Mouse (Mus musculus): ENCODE data around the gene Hist1h2bn. TPM values are rescaled to one million over a fixed set of nuclear protein-coding genes. Genes with fewer than 3 reads are reported as not detected.
A peak's percentile ranks its signal among the peaks of the same experiment; 100 is the strongest.
"Not testable (repeated sequence)": the region's sequence is repeated elsewhere in the genome, so short reads cannot be mapped to it uniquely, and the experiment has no call there.

Gene Hist1h2bn
- polyA plus RNA-seq, 1 experiment: 213 TPM

DNA sequence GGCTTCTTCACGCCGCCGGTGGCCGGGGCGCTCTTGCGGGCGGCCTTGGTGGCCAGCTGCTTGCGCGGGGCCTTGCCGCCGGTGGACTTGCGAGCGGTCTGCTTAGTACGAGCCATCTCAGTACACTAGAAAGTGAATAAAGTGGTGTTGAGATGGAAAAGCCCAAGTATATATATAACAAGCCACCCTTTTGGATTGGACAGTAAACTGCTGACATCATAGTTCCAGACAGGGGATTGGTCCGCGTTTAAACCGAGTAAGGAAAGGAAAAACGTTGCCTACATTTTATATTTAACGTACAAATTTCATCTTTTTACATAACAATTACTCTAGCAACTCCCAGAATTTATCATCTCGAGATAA lies 29.3 kb downstream of the Hist1h2bn start, which contains the start of gene Hist1h3i:
Hist1h3i (minus strand) TSS at position 116 of the 363 bp plus-strand sequence.
- WGBS: under 1% methylated on average over 17 of the region's 20 CpGs
- H3K36me3 ChIP-seq (ENCODE audit: control insufficient read depth, insufficient read depth, low read length): no peaks in the 10 kb centered on the region
- H3K27ac ChIP-seq (ENCODE audit: control insufficient read depth, insufficient read depth, low read length): peak within 1 kb of the TSS; percentile 96
- peak; percentile 65 for DNase-seq
- TF ChIP-seq POLR2A (IDR thresholded peaks at IDR 0.05; ENCODE audit: control insufficient read depth, extremely low read depth, insufficient read depth, low read length, poor library complexity) (0 out of 2 replicates have a peak, but pooled peaks have one; percentile 5), CTCF (IDR thresholded peaks at IDR 0.05; ENCODE audit: borderline replicate concordance, control insufficient read depth, extremely low read depth, insufficient read depth, low read length, poor library complexity) (no peak)
- H3K4me1 ChIP-seq (replicated peaks; ENCODE audit: control insufficient read depth, insufficient read depth, low read length): peaks cover 14% of the 10 kb centered on the region
- H3K27me3 ChIP-seq (ENCODE audit: control insufficient read depth, insufficient read depth, low read length): no peaks in the 10 kb centered on the region
- peak within 1 kb of the TSS; percentile 61 for H3K4me3 ChIP-seq (ENCODE audit: control insufficient read depth, insufficient read depth, low read length)

GRCm38 (mm10) chr13:21783734-21784161 lies 29.8 kb downstream of the Hist1h2bn start:
- peak; percentile 41 for DNase-seq
- H3K4me3 ChIP-seq (ENCODE audit: control insufficient read depth, insufficient read depth, low read length): no peak overlapping the region
- TF ChIP-seq CTCF (IDR thresholded peaks at IDR 0.05; ENCODE audit: borderline replicate concordance, control insufficient read depth, extremely low read depth, insufficient read depth, low read length, poor library complexity) (no peak), POLR2A (IDR thresholded peaks at IDR 0.05; ENCODE audit: control insufficient read depth, extremely low read depth, insufficient read depth, low read length, poor library complexity) (no peak)
- no peaks in the 10 kb centered on the region for H3K27me3 ChIP-seq (ENCODE audit: control insufficient read depth, insufficient read depth, low read length)
- 14% methylated on average over 9 of the region's 9 CpGs for WGBS
- H3K36me3 ChIP-seq (ENCODE audit: control insufficient read depth, insufficient read depth, low read length): no peaks in the 10 kb centered on the region
- H3K27ac ChIP-seq (ENCODE audit: control insufficient read depth, insufficient read depth, low read length): peak overlapping the region; percentile 78
- H3K4me1 ChIP-seq (replicated peaks; ENCODE audit: control insufficient read depth, insufficient read depth, low read length): peaks cover 14% of the 10 kb centered on the region

DNA sequence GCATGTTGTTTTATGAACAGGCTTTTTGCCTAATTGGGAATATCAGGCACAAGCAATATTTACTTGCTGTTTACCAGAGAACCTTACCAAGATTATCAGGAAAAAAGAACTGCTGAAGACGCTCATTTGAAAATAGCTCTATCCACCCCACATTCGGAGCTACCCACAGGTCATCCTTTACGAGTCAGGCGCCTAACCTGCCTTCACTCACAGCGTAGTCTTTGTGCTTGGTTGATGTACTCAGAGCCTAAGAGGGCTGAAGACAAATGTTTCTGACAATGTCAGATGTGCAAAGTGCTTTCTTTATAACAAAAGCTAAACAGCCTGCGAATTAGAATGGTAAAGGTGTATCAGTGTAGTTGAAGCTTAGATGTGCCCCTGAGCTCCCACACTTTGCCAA lies 30.4 kb downstream of the Hist1h2bn start:
- Histone ChIP-seq H3K27me3 (ENCODE audit: control insufficient read depth, insufficient read depth, low read length) (no peaks in the 10 kb centered on the region), H3K27ac (ENCODE audit: control insufficient read depth, insufficient read depth, low read length) (peak overlapping the region; percentile 78), H3K4me3 (ENCODE audit: control insufficient read depth, insufficient read depth, low read length) (no peak overlapping the region), H3K4me1 (replicated peaks; ENCODE audit: control insufficient read depth, insufficient read depth, low read length) (peaks cover 14% of the 10 kb centered on the region), H3K36me3 (ENCODE audit: control insufficient read depth, insufficient read depth, low read length) (no peaks in the 10 kb centered on the region)
- no peak for TF ChIP-seq POLR2A (IDR thresholded peaks at IDR 0.05; ENCODE audit: control insufficient read depth, extremely low read depth, insufficient read depth, low read length, poor library complexity)
- no peak for DNase-seq
- WGBS: 80% methylated on average over 6 of the region's 6 CpGs

DNA sequence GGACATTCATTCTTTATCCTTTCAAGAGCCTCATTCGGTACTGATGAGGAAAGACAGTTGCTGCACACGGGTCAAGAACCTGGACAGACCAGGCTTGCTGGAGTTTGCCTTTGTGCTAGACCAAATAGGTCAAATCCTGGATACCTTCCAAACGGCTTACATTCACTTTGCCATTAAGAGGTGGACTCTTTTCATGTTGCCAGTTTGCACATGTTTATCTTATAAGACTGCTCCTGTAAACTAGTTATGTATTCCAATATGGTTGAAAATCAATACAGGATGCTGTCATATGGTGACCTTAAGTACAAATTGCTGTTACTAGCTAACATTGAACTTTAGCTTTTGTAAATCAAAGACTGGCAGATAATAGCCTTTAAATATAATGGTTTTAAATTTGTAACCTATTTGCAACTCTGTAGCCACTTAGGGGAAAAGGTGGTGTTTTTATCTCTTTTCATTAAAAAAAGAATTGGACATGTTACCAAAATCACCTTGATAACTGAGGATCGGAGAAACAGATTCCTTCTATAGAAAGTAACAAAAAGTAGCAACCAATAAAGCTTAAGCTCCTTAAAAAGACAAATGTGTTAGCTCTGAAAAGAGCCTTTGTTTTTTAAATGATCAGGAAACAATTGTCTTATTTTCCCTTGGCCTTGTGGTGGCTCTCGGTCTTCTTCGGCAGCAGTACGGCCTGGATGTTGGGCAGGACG lies 32.4 kb downstream of the Hist1h2bn start:
- peak overlapping the region; percentile 89 for H3K27ac ChIP-seq (ENCODE audit: control insufficient read depth, insufficient read depth, low read length)
- peak overlapping the region; percentile 47 for H3K4me3 ChIP-seq (ENCODE audit: control insufficient read depth, insufficient read depth, low read length)
- no peak for TF ChIP-seq POLR2A (IDR thresholded peaks at IDR 0.05; ENCODE audit: control insufficient read depth, extremely low read depth, insufficient read depth, low read length, poor library complexity)
- no peak for TF ChIP-seq CTCF (IDR thresholded peaks at IDR 0.05; ENCODE audit: borderline replicate concordance, control insufficient read depth, extremely low read depth, insufficient read depth, low read length, poor library complexity)
- H3K27me3 ChIP-seq (ENCODE audit: control insufficient read depth, insufficient read depth, low read length): no peaks in the 10 kb centered on the region
- H3K4me1 ChIP-seq (replicated peaks; ENCODE audit: control insufficient read depth, insufficient read depth, low read length): peaks cover 8% of the 10 kb centered on the region
- WGBS: 20% methylated on average over 8 of the region's 8 CpGs
- no peak for DNase-seq
- no peaks in the 10 kb centered on the region for H3K36me3 ChIP-seq (ENCODE audit: control insufficient read depth, insufficient read depth, low read length)

DNA sequence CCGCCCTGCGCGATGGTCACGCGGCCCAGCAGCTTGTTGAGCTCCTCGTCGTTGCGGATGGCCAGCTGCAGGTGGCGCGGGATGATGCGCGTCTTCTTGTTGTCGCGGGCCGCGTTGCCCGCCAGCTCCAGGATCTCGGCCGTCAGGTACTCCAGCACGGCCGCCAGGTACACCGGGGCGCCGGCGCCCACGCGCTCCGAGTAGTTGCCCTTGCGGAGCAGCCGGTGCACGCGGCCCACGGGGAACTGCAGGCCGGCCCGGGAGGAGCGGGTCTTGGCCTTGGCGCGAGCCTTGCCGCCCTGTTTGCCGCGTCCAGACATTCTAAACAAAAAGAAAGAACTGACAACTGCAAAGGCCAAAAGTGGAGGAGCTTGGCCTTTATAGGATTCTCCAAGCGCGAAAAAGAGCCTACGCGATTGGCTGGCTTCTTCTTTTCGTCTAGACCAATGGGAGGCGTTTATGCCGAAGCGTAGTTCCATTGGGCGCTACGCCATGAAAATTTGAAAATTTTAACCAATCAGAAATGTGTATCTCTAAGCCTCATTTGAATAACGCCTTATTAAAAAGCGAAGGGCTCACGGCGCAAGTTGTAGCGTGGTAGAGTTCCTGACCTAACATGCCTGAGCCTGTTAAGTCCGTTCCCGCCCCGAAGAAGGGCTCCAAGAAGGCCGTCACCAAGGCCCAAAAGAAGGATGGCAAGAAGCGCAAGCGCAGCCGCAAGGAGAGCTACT lies 33.1 kb downstream of the Hist1h2bn start, which contains the start of the genes Hist1h2an and Hist1h2bp:
Hist1h2an (minus strand) TSS at position 320 of the 731 bp plus-strand sequence.
Hist1h2bp (plus strand) TSS at position 563 of the 731 bp plus-strand sequence.
- H3K27me3 ChIP-seq (ENCODE audit: control insufficient read depth, insufficient read depth, low read length); H3K4me1 ChIP-seq (replicated peaks; ENCODE audit: control insufficient read depth, insufficient read depth, low read length); H3K36me3 ChIP-seq (ENCODE audit: control insufficient read depth, insufficient read depth, low read length): not testable (repeated sequence)
- Histone ChIP-seq H3K27ac (ENCODE audit: control insufficient read depth, insufficient read depth, low read length) (peak within 1 kb of the TSS; percentile 89), H3K4me3 (ENCODE audit: control insufficient read depth, insufficient read depth, low read length) (peak within 1 kb of the TSS; percentile 55)
- under 1% methylated on average over 42 of the region's 63 CpGs for WGBS
- DNase-seq: peak; percentile 83

DNA sequence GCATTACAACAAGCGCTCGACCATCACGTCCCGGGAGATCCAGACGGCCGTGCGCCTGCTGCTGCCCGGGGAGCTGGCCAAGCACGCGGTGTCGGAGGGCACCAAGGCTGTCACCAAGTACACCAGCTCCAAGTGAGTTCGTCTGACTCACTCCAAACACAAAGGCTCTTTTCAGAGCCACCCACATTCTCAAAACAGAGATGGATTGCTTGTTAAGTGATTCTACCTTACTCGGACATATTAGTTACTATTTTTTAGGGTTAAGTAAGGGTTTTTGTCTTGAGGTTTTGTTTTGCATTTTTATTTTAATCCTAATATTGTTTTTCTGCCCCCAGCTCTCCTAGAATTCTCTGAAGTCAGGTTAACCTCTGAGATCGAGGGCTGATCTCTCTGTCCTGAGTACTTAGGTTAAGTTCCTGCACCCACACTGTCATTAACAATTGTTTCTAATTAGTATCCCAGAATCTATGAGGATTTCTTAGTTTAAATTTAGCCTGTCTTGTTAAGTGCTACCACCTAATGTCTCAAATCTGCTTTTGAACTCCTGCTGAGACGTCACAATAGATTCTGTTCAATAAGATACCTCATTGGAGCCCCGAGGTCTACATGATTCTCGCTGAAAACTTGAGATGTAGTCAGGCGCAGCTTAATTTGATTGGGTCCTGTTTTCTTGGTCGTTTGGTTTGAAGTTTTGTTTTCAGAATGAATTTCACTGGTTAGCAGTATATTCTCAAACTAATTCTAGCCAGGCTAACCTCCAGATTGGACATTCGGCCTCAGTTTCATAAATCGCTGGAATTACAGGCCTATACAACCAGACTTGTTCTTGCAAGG lies 34.1 kb downstream of the Hist1h2bn start:
- TF ChIP-seq CTCF (IDR thresholded peaks at IDR 0.05; ENCODE audit: borderline replicate concordance, control insufficient read depth, extremely low read depth, insufficient read depth, low read length, poor library complexity) (no peak), POLR2A (IDR thresholded peaks at IDR 0.05; ENCODE audit: control insufficient read depth, extremely low read depth, insufficient read depth, low read length, poor library complexity) (no peak)
- WGBS: 32% methylated on average over 15 of the region's 21 CpGs

More for the DNA sequence above, 34.1 kb downstream of the Hist1h2bn start:
- no peak for DNase-seq
- H3K4me1 ChIP-seq (replicated peaks; ENCODE audit: control insufficient read depth, insufficient read depth, low read length): peaks cover 5% of the 10 kb centered on the region
- H3K36me3 ChIP-seq (ENCODE audit: control insufficient read depth, insufficient read depth, low read length): no peaks in the 10 kb centered on the region
- 0 out of 2 replicates have a peak overlapping the region, but pooled peaks have one; percentile 27 for H3K4me3 ChIP-seq (ENCODE audit: control insufficient read depth, insufficient read depth, low read length)
- H3K27ac ChIP-seq (ENCODE audit: control insufficient read depth, insufficient read depth, low read length): peak overlapping the region; percentile 57
- H3K27me3 ChIP-seq (ENCODE audit: control insufficient read depth, insufficient read depth, low read length): no peaks in the 10 kb centered on the region

All from thymus, adult 2 months (tissue).